Mouse (Mus musculus): ENCODE data around the gene Enpp6.
A peak's percentile ranks its signal among the peaks of the same experiment; 100 is the strongest.
"Not testable (repeated sequence)": the region's sequence is repeated elsewhere in the genome, so short reads cannot be mapped to it uniquely, and the experiment has no call there.

Gene Enpp6

DNA sequence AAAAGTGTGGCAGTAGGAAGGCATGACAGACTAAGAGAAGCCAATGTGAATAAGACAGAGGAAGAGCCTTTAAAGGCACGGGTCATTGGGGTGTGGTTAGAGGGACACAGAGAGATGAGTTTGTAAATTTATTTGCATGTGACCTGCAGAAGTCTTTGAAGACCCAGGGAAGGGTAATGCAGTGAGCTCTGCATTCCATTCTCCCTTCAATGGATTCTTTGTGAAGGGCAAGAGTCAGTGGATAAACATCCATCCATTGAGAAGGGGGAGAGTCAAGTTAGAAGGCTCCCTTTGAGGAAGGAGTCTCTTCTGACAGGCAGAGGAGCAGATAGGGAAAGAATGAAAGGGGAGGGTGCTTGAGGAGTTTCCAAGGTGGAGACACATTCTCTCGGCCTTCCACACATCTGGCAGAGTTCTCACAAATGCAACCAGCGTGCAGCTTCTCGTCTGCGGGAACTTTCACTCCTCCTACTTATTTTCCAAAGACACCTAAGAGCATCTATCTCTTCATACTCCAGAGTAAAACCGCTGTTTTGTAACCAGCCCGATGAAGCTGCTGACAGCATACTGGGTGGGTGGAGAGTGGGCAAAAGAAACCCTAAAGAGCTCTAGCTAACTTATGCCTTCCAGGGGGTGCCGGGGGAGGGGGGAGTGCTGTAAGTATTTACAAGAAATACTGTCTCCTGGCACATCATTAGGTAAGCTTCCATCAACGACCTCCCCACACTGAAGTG, 9.4 kb downstream of the Enpp6 start:
- DNase-seq (ENCODE audit: low spot score), result no peak

DNA sequence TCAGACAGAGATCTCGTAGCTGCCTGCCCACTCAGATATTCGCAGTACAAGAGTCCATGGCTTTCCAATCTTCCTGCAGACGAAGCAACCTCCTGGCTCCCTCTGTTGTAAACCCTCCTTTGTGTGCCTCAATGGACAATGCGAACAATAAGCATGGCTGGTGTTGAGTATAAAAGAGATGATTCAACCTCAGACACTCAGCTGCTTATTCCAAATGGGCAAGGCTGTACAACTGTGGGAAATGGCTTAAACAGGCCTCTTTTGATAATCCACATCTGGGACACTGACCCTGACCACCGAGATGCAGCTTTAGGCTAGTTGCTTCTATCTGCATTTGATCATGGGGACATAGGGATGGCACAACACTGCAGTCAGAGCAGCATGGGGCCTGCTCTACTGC, 19.0 kb downstream of the Enpp6 start:
- DNase-seq (ENCODE audit: low spot score), result no peak

DNA sequence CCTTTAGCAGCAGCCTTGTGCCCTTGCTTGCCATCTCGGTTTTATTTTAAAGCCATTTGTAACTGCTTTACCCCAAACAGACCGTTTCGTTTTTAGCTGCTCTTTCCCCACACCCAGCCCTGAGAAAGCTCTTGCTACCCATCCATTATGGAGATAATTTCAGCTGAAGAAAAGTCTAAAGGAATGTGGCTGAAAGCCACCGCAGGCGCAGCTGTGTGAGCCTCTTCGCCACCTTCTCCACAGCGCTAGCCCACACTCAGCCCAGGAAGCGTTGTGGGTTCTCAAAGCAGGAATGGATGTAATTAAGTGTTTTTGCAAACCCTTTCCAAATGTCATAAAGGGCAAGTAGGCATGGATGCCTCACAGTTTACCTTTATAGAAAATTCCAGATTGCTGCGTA, 20.1 kb downstream of the Enpp6 start:
- DNase-seq (ENCODE audit: low spot score), result no peak

DNA sequence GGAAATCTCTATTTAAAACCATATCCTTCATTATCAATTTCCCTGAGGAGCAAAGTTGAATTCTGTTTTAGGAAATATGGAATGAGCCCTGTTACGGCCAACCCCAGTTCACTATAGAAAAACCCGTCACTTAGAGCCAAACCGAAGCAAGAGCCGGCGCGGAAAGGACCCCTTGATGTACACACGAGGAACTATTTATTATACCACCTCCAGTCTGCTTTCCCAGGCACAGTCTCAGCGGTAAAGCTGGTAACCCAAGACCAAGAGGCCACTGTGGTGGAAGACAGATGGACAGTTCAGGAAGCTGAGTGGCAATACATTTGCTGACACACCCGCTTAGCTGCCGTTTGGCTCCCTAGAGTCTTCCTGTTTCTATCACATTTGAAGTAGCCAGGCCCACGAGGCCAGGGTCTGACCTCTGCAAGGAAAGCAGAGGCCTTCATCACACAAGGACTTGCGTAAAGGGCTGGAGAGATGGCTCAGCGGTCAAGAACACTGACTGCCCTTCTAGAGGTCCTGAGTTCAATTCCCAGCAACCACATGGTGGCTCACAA, 21.6 kb downstream of the Enpp6 start:
- DNase-seq (ENCODE audit: low spot score), result no peak

GRCm38 (mm10) chr8:47016268-47016946, 29.7 kb downstream of the Enpp6 start:
- DNase-seq (ENCODE audit: low spot score), result peak; percentile 57

DNA sequence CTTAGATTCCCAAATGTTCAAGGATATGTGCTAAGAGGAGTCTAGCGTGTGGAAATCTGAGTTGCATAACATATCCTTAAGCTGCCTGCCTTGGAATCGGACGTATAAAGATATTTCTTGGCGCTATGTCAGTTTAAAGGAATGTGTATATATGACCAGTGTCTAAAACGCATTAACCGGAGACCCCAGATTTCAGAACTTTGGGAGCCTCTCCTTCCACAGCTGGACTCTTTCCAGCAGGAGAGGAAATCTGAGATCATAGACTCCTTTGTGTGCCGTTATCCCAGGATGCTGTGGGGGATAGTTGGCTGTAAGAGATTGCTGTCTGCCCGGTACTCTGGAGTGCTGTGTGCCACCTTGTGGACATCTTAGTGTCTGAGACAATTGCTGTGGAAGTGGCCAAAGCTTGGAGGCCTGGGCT, 34.5 kb downstream of the Enpp6 start:
- DNase-seq (ENCODE audit: low spot score), result no peak

DNA sequence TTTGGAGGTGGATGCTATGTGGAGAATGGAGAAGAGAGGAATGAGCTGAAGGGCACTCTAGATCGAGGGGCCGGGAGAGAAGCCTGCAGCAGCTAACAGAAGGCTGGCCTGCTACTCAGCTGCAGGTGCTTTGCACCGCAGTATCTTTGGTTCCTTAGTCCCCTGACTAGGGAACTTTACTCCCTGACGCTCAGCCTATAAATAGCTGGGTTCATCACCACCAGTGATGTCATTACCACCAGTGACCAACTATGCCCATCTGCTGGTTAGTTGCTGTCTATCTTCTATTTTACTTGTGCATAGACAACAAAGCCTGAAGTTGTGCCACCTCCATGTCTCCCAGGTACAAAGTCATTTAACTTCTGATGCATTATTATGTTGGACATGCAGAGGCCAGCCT, 37.9 kb downstream of the Enpp6 start:
- DNase-seq (ENCODE audit: low spot score), result no peak

GRCm38 (mm10) chr8:47026841-47027490, 40.3 kb downstream of the Enpp6 start:
- no peak for DNase-seq (ENCODE audit: low spot score)

GRCm38 (mm10) chr8:47028474-47028873, 41.8 kb downstream of the Enpp6 start:
- DNase-seq (ENCODE audit: low spot score), result no peak

DNA sequence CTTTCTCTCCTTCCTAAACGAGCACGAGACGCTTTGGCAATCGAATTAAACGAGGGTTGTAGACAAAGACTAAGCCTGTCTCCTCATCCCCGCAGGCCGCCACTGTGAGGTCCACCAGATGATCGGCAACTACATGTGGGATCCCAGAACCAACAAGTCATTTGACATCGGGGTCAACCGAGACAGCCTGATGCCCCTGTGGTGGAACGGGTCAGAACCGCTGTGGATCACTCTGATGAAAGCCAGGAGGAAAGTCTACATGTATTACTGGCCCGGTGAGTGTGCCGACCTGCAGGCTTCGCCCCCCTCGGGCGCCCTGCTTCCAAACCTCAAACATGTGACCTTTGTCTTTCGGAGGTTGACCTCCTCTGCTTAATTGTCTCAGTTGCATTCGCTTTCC, 43.6 kb downstream of the Enpp6 start:
- no peak for DNase-seq (ENCODE audit: low spot score)

DNA sequence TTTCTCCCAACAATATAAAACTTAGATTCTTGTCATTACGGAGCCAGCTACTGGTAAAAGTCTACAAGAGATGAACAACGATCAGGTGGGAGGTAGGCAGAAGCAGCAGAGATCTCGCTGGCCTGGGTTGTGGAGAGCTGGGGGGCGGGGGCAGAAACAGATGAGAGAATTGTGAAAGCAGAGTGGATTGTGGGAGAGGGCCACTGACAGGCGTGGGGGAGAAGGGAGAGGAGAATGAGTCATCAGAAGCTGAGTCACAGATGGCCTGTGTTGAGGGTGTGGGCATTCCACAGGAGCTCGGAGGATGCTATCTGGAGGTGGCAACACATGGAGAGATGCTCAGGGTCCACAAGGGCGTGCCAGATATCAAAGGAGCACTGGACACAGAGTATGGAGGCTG, 45.4 kb downstream of the Enpp6 start:
- peak; percentile 11 for DNase-seq (ENCODE audit: low spot score)

DNA sequence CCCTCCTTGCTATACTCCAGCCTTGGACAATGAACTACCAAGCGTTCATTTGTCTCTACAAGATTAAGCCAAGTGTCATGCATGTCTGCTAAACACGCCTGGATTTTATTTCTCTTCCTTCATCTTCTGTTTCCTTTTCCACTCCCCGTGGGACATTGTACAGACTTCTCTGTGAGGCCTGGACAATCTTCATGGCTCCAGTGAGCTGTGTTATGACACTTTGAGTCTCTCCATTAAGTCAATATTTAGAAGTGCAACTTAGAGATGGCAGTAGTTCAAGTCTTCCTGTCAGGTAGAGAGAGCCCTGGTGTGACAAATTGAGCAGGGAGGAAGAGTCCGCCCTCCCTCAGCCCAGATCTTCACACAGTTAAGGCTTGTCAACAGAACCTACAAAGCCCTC, 47.3 kb downstream of the Enpp6 start:
- DNase-seq (ENCODE audit: low spot score), result no peak

- no peak for DNase-seq (ENCODE audit: low spot score)
These were observed 49.8 kb downstream of the Enpp6 start for GRCm38 (mm10) chr8:47036501-47036900.

GRCm38 (mm10) chr8:47037405-47037804, 50.7 kb downstream of the Enpp6 start:
- DNase-seq (ENCODE audit: low spot score), result no peak

DNA sequence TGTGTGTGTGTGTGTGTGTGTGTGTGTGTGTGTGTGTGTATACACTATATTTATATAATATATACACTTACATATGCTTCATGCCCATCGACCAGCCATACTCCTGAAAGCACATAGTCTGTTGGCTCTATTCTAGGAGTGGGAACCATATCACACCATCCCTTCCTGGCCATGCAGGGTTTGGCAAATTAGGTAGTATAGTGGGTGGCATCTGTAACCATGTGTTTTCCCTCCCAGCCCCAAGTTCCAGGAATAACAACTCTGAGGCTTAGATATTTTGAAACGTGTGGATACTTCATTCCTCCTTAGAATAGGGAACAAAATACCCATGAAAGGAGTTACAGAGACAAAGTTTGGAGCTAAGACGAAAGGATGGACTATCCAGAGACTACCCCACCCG, 53.5 kb downstream of the Enpp6 start:
- DNase-seq (ENCODE audit: low spot score), result not testable (repeated sequence)

DNA sequence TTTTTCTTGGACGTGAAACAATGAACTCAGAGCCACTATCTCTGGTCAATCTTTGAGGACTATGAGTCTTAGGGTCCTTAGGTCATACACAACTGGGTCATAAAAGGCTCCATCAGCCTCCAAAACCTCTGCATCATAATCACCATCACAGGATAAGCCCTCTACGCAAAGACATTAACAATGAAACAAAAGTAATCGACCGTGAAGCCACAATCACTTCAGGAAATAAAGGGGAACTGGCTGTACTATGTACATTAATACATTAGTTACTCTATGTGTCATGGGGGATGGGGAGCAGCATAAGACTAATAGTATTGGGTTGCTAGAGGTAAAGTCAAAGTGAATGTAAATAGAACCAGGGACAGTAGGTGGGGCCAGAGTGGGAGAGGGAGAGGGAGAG, 59.7 kb downstream of the Enpp6 start:
- no peak for DNase-seq (ENCODE audit: low spot score)

- no peak for DNase-seq (ENCODE audit: low spot score)
These were observed 60.5 kb downstream of the Enpp6 start for GRCm38 (mm10) chr8:47047146-47047545.

- no peak for DNase-seq (ENCODE audit: low spot score)
These were observed 61.9 kb downstream of the Enpp6 start for GRCm38 (mm10) chr8:47048584-47048983.

DNA sequence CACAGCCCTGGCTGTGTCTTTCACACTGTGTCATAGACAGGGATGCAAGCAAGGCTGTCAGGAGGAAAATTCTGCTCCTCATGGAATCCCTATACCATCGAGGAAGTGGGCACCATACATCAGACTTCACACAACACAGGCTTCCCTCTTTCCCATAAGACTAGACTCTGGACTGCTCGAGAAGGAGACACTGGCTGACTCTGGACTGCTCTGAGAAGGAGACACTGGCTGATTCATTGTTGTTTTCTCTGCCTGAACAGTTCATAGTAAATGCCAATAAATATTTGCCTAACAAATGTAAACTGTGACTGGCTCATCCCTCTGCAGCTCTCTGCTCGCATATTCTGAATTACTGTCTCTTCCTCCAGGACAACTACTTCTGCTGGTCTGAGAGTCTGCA, 66.0 kb downstream of the Enpp6 start:
- no peak for DNase-seq (ENCODE audit: low spot score)

GRCm38 (mm10) chr8:47056086-47056485, 69.4 kb downstream of the Enpp6 start:
- DNase-seq (ENCODE audit: low spot score), result no peak

DNA sequence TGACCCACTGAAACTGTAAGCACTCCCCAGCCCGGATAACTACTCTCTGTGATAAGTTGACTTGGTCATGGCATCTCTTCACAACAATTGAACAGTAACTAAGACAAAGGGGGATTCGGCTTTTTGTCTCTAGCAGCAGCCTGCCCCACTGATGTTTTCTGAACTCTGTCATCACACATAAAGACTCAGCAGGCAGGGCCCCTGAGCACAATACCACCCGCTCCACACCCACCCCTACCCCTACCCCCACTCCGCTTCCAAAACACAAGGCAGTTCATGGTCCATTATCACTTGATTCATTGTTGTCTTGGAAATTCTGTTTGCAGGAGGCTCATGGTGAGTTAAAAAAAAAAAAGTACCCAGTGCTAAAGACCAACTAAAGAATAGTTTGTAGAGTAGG, 71.8 kb downstream of the Enpp6 start:
- DNase-seq (ENCODE audit: low spot score), result no peak

DNA sequence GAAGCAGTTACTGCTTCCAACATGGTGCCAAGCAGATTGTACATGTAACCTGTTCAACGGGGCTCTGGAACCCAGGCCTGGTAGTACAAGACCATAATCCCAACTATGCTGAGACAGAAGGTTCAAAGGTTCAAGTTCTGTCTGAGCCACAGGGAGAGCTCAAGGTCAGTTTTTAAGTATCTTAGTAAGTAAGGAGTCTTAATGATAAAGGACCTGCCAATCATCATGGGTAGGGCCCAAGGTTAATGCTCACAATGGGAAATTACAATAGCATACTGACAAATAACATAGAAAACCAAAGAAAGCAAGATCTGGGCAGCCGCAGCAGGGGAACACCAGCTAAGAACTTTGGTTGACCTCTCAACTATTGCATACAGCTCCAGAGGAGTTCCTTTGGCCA, 72.3 kb downstream of the Enpp6 start:
- no peak for DNase-seq (ENCODE audit: low spot score)

GRCm38 (mm10) chr8:47061105-47061720, 74.5 kb downstream of the Enpp6 start:
- DNase-seq (ENCODE audit: low spot score), result no peak
